Mouse (Mus musculus) lung, embryonic 15.5 days (tissue): Measurements from ENCODE around the gene Dclk1. TPM values are rescaled to one million over a fixed set of nuclear protein-coding genes. Genes with fewer than 3 reads are reported as not detected.

Experiments
- ATAC-seq: fragments of 200-750 bp; cut with Nextera tagmentation; 2 replicates; pipeline ENCODE4 v1.8.0; 2017; ENCODE audit warnings: moderate number of reproducible peaks, borderline replicate concordance; ENCODE audit not compliant: low FRiP score, low TSS enrichment; ENCODE audit errors: extremely low read depth
- H3K27ac ChIP-seq: fragments of 300-500 bp; sonication (generic); 2 replicates; pipeline ENCODE4 v1.5.1; 2015; ENCODE audit warnings: moderate library complexity, mild to moderate bottlenecking, inconsistent platforms
- H3K27me3 ChIP-seq: fragments of 300-500 bp; sonication (generic); 2 replicates; pipeline ENCODE4 v1.6.1; 2015; ENCODE audit warnings: inconsistent platforms
- H3K36me3 ChIP-seq: fragments of 300-500 bp; sonication (generic); 2 replicates; pipeline ENCODE4 v1.6.1; 2015; ENCODE audit warnings: inconsistent platforms
- H3K4me1 ChIP-seq: fragments of 300-500 bp; sonication (generic); 2 replicates; pipeline ENCODE4 v1.6.1; 2015; ENCODE audit warnings: inconsistent platforms
- H3K4me2 ChIP-seq: fragments of 300-500 bp; sonication (generic); 2 replicates; pipeline ENCODE4 v1.6.1; 2015; ENCODE audit warnings: inconsistent platforms, mild to moderate bottlenecking, moderate library complexity
- H3K4me3 ChIP-seq: fragments of 300-500 bp; sonication (generic); 2 replicates; pipeline ENCODE4 v1.5.1; 2015; ENCODE audit warnings: mild to moderate bottlenecking, inconsistent platforms
- H3K9ac ChIP-seq: fragments of 300-500 bp; sonication (generic); 2 replicates; pipeline ENCODE4 v1.6.1; 2015; ENCODE audit warnings: inconsistent platforms
- H3K9me3 ChIP-seq: fragments of 300-500 bp; sonication (generic); 2 replicates; pipeline ENCODE4 v1.6.1; 2016; ENCODE audit warnings: inconsistent platforms
- WGBS: fragments of 180-500 bp; shearing (Covaris S2); methylation state at CpG from one replicate; pipeline ENCODE4 v1.1.7; 2015; 5-methylcytosine and 5-hydroxymethylcytosine counted together
- polyA plus RNA-seq: library from polyadenylated mRNA; unstranded; fragments of >200 nt; fragmentation: Nextera tagmentation; extraction: Ambion mirVana; gene quantifications from 2 replicates; pipeline ENCODE4 v1.2.1, GENCODE M21; 2015

The Dclk1 gene
- polyA plus RNA-seq, 1 experiment from 2014 or later: 10.7 TPM

DNA sequence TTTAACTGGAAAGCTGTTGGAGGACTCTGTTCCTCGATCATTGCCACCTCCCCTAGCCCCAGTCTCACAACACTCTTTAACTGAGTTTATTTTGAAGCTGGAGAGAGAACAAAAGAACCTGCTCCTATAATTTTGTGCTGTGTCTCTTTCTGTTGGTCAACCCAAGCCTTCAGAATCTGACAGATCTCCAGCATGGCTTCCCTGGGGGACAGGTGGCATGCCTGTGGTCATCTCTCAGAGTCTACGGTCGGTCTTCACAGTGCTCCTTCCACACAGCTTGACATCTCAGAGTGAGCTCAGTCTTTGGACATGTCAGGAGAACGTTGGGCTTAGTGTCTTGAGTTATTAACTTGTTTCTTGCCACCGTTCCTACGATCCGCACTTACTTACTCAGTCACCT lies 204.5 kb downstream of the Dclk1 start:
- 88% methylated on average over 7 of the region's 7 CpGs for WGBS
- Histone ChIP-seq H3K4me1 (no peaks in the 10 kb centered on the region), H3K9ac (no peak overlapping the region), H3K9me3 (no peaks in the 10 kb centered on the region), H3K4me3 (no peak overlapping the region), H3K36me3 (no peaks in the 10 kb centered on the region), H3K27ac (no peak overlapping the region), H3K4me2 (no peak overlapping the region), H3K27me3 (no peaks in the 10 kb centered on the region)
- no peak for ATAC-seq

DNA sequence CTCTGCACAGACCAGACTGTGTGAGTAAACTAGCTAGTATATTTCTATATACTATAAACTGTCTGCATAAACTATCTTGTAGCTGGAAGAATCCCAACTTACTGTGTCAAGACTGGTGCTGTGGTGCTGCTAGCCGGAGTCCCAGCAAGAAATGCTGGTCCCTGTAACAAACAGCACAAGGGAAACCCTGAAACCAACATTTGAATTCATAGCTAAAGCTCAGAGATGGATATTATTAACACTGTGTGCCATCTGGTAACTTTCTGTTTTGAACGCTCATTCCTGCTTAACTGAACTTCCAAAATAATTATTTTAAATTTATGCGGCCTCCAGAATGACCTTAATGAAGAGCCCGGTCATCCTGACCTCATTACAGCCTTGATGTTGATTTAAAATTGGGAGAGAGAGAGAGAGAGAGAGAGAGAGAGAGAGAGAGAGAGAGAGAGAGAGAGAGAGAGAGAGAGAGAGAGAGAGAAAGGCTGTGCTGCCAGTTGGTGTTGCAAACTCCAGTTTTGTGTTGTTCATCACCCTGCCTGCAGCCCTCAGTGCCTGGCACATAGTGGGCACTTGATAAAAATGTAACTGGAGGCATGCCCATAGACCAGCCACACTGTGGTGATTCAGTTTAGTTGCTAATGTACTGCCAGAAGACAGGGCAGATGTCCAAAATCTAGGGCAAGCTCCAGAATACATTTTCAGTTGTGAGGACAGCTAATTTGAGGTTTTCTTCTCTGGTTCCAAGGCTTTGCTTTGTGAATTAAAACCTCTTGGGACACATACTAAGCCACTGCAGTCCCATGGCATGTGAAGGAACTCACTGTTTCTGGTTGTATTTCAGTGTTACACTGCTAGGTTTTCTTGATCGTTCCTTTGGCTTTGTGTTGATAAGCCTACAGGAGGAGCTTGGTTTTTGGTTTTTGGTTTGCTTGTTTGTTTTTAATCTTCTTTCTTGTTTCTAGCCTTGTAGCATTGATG lies 205.6 kb downstream of the Dclk1 start:
- Histone ChIP-seq H3K27me3 (no peaks in the 10 kb centered on the region), H3K9ac (no peak overlapping the region), H3K4me2 (no peak overlapping the region), H3K27ac (no peak overlapping the region), H3K4me1 (no peaks in the 10 kb centered on the region), H3K9me3 (no peaks in the 10 kb centered on the region), H3K4me3 (no peak overlapping the region), H3K36me3 (no peaks in the 10 kb centered on the region)
- no peak for ATAC-seq
- 67% methylated on average over 5 of the region's 5 CpGs for WGBS

DNA sequence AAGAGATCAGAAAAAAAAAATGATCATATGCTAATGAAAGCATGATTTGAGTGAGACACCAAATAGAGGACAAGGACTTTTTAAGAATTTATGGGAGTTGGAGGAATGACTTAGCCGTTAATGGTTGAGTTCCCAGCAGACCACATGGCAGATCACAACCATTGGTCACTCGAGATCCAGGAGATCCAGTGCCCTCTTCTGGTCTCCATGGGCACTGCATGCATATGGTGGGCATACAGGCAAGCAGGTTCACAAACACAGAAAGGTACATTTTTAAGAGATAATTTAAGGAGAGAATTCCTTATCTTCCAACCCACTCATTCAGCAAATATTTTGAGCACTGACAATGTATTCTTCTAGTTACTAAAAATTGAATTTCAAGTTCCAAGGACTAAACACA lies 207.0 kb downstream of the Dclk1 start:
- Histone ChIP-seq H3K27me3 (no peaks in the 10 kb centered on the region), H3K4me1 (no peaks in the 10 kb centered on the region), H3K9ac (no peak overlapping the region), H3K27ac (no peak overlapping the region), H3K4me3 (no peak overlapping the region), H3K9me3 (no peaks in the 10 kb centered on the region), H3K4me2 (no peak overlapping the region), H3K36me3 (no peaks in the 10 kb centered on the region)
- no peak for ATAC-seq
- 89% methylated on average over 2 of the region's 2 CpGs for WGBS

DNA sequence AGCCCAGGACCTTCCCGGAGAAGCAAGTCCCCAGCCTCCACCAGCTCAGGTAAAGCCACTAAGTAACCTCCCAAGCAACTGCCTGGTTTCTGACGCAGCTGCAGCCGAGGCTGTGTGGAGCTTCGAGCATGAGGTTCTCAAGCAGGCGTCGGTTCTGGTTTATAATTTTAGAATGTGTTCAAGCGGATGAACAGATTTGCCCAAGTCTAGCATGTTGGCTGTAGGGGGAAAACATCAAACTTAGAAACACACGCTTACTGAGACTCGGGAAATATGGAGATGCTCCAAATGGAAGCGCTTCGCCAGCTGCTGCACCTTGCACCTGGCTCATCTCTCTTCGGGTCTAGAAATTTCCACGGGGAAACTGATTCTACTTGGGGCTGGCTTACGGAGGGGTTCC lies 208.9 kb downstream of the Dclk1 start:
- no peaks in the 10 kb centered on the region for H3K36me3 ChIP-seq
- H3K4me3 ChIP-seq: no peak overlapping the region
- H3K9me3 ChIP-seq: no peaks in the 10 kb centered on the region
- WGBS: 90% methylated on average over 14 of the region's 14 CpGs
- no peak overlapping the region for H3K4me2 ChIP-seq
- H3K4me1 ChIP-seq: no peaks in the 10 kb centered on the region
- no peaks in the 10 kb centered on the region for H3K27me3 ChIP-seq
- no peak overlapping the region for H3K27ac ChIP-seq
- ATAC-seq: no peak
- no peak overlapping the region for H3K9ac ChIP-seq

DNA sequence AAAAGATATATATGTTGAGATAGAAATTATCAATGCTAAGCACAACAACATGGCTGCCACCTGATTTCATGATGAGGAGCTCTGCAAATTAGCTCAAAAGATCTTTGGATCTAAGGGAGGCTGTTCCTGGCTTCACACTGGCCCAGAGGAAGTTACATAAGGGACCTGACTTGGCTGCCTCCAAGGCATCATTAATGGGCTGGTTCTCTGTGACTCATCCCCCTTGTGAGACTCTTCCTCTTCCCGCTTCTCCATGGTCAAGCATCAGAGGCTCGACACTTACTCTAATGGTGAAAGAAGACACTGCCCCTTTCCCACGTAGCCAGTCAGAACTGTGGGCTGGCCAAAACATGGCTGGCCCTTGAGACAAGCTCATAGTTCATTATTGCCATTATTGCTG lies 209.7 kb downstream of the Dclk1 start:
- H3K4me3 ChIP-seq: no peak overlapping the region
- WGBS: 78% methylated on average over 3 of the region's 3 CpGs
- no peaks in the 10 kb centered on the region for H3K9me3 ChIP-seq
- no peaks in the 10 kb centered on the region for H3K36me3 ChIP-seq
- H3K27me3 ChIP-seq: no peaks in the 10 kb centered on the region
- H3K9ac ChIP-seq: no peak overlapping the region
- no peak overlapping the region for H3K27ac ChIP-seq
- H3K4me1 ChIP-seq: no peaks in the 10 kb centered on the region
- H3K4me2 ChIP-seq: no peak overlapping the region
- ATAC-seq: no peak

DNA sequence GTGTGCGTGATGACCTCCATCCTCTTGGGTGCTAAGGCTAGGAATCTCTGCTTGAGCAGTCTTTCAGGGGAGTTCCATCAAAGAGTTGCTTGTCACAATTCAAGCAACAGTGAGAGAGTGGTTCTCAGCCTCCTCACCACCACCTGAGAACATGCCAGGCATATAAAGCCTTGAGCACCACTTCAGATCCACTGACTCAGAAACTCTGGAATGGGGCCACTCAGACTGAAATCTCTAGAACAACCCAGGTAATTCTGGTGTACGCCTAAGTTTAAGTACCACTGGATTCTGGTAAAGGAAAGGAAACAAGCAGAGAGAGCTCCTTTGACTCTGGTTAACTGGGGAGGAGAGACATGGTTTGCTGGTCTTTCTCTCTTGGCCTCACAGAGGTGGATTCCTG lies 210.3 kb downstream of the Dclk1 start:
- no peaks in the 10 kb centered on the region for H3K36me3 ChIP-seq
- H3K4me2 ChIP-seq: no peak overlapping the region
- no peaks in the 10 kb centered on the region for H3K4me1 ChIP-seq
- no peaks in the 10 kb centered on the region for H3K27me3 ChIP-seq
- no peak overlapping the region for H3K9ac ChIP-seq
- no peaks in the 10 kb centered on the region for H3K9me3 ChIP-seq
- no peak for ATAC-seq
- no peak overlapping the region for H3K4me3 ChIP-seq
- no peak overlapping the region for H3K27ac ChIP-seq
- 85% methylated on average over 2 of the region's 2 CpGs for WGBS

DNA sequence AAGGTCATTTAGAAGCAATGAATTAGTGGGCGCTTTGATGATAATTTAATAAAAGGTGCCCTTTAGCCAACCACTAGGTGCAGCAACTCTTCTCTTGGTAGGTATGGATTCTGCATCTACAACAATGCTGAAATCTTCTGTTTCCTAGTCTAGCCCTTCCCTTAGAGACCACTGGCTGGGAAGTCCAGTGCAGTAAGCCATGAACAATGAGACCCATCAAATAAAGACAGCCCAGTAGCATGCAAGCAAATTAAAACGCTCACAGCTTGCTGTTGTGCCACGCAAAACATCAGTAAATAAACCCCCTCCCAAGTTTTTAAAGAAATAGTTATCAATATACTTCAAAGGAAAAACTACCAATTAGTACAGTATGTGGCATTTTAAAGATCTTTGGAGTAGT lies 218.9 kb downstream of the Dclk1 start:
- no peak for ATAC-seq
- Histone ChIP-seq H3K27me3 (no peaks in the 10 kb centered on the region), H3K4me3 (no peak overlapping the region), H3K4me2 (peak overlapping the region; percentile 55; the same call in 1 of the 2 replicates), H3K9ac (no peak overlapping the region), H3K36me3 (no peaks in the 10 kb centered on the region), H3K27ac (no peak overlapping the region), H3K9me3 (no peaks in the 10 kb centered on the region), H3K4me1 (no peaks in the 10 kb centered on the region)
- 66% methylated on average over 3 of the region's 3 CpGs for WGBS

DNA sequence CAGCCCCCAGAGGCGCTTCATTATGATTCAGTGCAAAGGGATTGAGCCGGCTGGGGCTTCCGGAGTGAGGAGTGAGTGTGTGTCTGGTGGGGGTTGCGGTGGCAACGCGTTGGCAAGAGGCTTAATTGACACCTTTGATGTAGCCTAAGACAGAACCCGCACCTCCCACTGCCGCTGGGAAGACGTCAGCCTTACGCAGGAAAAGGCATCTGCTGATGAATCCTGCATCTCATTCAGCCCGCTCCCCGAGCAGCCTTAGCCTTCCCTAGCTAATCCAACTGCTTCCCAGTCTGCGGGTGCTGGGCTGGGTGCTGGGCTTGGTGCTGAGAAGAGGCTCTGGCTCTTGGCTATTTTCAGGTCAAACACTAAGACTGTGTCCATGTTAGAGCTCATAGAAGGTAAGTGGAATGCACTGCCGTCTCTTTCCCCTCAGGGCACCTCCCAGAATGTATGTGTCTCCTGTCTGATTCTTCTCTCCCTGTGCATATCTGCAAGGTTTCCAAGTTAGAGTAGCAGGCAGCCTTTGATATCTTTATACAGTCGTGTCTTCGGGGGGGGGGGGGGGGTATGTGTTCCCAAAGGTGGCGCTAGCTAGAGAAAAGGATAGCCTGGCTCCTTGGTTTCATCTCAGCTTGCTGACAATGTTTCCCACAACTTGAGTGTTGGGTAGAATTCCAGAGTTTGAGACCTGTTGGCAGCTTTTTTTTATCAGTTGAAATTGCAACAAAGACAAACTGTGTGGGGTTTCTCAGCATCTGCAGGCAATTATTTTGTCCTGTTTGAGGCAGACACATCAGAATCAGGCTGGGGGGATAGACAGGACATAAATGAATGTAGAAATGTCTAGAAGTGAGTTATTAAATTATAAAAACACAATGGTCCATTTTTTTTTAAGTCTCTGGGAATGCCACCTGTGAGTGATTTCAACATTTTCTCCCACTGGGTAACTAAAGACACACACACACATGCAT lies 219.8 kb downstream of the Dclk1 start:
- ATAC-seq: 0 out of 2 replicates have a peak, but pooled peaks have one; percentile 35
- peak overlapping the region; percentile 55 for H3K4me2 ChIP-seq
- no peaks in the 10 kb centered on the region for H3K9me3 ChIP-seq
- no peaks in the 10 kb centered on the region for H3K27me3 ChIP-seq
- H3K4me3 ChIP-seq: peak overlapping the region; percentile 22; the same call in 1 of the 2 replicates
- 3% methylated on average over 17 of the region's 17 CpGs for WGBS
- H3K27ac ChIP-seq: no peak overlapping the region
- H3K36me3 ChIP-seq: no peaks in the 10 kb centered on the region
- no peaks in the 10 kb centered on the region for H3K4me1 ChIP-seq
- H3K9ac ChIP-seq: no peak overlapping the region

DNA sequence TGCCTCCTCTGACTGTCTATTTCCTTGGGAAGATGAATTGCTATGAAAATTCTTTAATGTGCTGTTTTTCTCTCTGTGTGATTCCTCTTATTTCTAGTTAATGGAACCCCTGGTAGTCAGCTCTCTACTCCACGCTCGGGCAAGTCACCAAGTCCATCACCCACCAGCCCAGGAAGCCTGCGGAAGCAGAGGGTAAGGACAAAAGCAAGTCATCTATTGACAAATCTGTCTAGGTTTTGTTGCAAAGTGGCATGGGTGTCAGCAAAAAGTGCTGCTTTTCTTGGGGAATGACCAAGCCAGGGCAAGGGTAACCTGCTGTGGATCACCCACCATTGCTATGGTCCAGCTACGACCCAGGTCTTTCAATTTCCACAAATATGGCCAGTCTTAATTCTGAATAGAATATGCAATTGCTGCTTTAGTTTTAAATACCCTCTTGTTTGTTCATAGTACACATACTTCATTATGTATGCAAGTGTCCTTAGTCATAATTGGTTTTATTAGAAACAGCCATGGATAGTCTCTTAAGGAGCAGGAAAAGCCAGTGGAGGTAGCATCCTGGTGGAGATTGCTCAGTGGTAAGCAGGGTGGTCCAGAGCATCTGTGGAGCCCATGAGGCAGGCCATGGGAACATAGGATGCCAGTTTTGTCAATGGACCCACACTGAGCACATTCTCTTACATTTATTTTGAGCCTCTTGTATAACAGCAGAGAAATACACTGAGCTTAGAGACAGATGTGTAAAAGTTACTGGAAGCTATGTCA lies 220.9 kb downstream of the Dclk1 start:
- 91% methylated on average over 4 of the region's 4 CpGs for WGBS
- Histone ChIP-seq H3K4me1 (no peaks in the 10 kb centered on the region), H3K36me3 (no peaks in the 10 kb centered on the region), H3K4me2 (no peak overlapping the region), H3K9me3 (no peaks in the 10 kb centered on the region), H3K27ac (no peak overlapping the region), H3K27me3 (no peaks in the 10 kb centered on the region), H3K9ac (no peak overlapping the region), H3K4me3 (no peak overlapping the region)
- ATAC-seq: no peak

DNA sequence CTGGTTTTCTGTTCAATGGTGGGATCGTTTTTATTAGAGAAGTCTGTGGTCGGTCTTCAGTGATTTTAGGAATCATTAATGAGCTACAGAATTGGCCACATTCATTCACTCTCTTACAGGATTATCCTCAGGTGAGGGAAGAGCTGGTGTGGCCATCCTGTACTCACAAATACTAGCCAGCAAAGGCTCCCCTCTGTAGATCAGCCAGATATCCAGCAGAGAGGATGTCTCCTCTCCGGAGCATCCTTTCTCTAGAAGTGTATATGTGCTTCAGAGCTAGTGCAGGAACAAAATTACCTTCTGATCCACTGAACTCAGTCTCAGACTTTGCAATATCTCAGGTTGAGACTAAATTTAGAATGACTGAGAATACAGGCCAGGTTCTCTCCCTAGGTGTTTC lies 222.1 kb downstream of the Dclk1 start:
- no peaks in the 10 kb centered on the region for H3K9me3 ChIP-seq

DNA sequence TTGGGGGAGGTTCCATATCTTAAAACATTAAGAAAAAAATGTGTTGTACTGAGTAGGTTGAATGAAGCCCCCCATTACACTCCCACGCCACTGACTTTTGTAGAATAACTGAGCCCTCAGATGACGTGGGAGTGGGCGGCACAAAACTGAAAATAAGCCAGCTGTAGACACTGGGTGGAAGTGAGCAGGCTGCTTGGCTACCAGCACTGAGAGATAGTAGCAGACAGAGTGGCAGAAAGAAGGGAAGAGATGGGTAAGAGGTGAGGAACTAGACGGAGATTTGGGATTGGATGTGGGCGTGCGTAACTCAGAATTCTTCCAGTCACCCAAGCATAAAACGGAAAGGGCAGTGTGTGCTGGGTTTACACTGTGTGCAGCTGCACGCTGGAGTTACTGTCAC lies 223.6 kb downstream of the Dclk1 start:
- ATAC-seq: no peak
- WGBS: 77% methylated on average over 8 of the region's 8 CpGs
- Histone ChIP-seq H3K4me3 (no peak overlapping the region), H3K27me3 (no peaks in the 10 kb centered on the region), H3K4me1 (no peaks in the 10 kb centered on the region), H3K27ac (no peak overlapping the region), H3K36me3 (no peaks in the 10 kb centered on the region), H3K9ac (no peak overlapping the region), H3K4me2 (no peak overlapping the region), H3K9me3 (no peaks in the 10 kb centered on the region)

More for the DNA sequence above, 222.1 kb downstream of the Dclk1 start:
- ATAC-seq: no peak
- WGBS: 78% methylated on average over 3 of the region's 3 CpGs
- H3K4me3 ChIP-seq: no peak overlapping the region
- no peaks in the 10 kb centered on the region for H3K4me1 ChIP-seq
- no peaks in the 10 kb centered on the region for H3K27me3 ChIP-seq
- no peak overlapping the region for H3K4me2 ChIP-seq
- no peak overlapping the region for H3K27ac ChIP-seq
- no peaks in the 10 kb centered on the region for H3K36me3 ChIP-seq
- H3K9ac ChIP-seq: no peak overlapping the region
